Mouse (Mus musculus): ENCODE results near the gene Sesn1.

The Sesn1 gene

GRCm38 (mm10) chr10:41875624-41876023 is 65.9 kb downstream of the Sesn1 start:
- no peak for DNase-seq

- DNase-seq = no peak
Measured at GRCm38 (mm10) chr10:41878344-41878743, 68.6 kb downstream of the Sesn1 start.

- peak in 1 of 2 experiments; percentile 25 for DNase-seq
Measured at GRCm38 (mm10) chr10:41879675-41880074, 69.9 kb downstream of the Sesn1 start.

GRCm38 (mm10) chr10:41880206-41880605 is 70.5 kb downstream of the Sesn1 start:
- no peak for DNase-seq

GRCm38 (mm10) chr10:41880777-41881176 is 71.0 kb downstream of the Sesn1 start:
- DNase-seq = no peak

- DNase-seq = no peak
Measured at GRCm38 (mm10) chr10:41881438-41881837, 71.7 kb downstream of the Sesn1 start.

- DNase-seq = no peak
Measured at GRCm38 (mm10) chr10:41883741-41884575, 74.2 kb downstream of the Sesn1 start.

GRCm38 (mm10) chr10:41887080-41887821 is 77.5 kb downstream of the Sesn1 start:
- peak; percentile 94 for DNase-seq

- DNase-seq = no peak
Measured at GRCm38 (mm10) chr10:41888365-41888941, 78.7 kb downstream of the Sesn1 start.

- no peak for DNase-seq
Measured at GRCm38 (mm10) chr10:41889566-41889965, 79.8 kb downstream of the Sesn1 start.

- no peak for DNase-seq
Measured at GRCm38 (mm10) chr10:41890537-41890936, 80.8 kb downstream of the Sesn1 start.

- DNase-seq = peak in 1 of 2 experiments; percentile 39
Measured at GRCm38 (mm10) chr10:41891312-41891711, 81.6 kb downstream of the Sesn1 start.

GRCm38 (mm10) chr10:41893433-41894411 is 84.0 kb downstream of the Sesn1 start:
- peak; percentile 69 for DNase-seq

GRCm38 (mm10) chr10:41896425-41896824 is 86.7 kb downstream of the Sesn1 start:
- no peak for DNase-seq

GRCm38 (mm10) chr10:41896865-41897264 is 87.1 kb downstream of the Sesn1 start:
- DNase-seq = no peak

- no peak for DNase-seq
Measured at GRCm38 (mm10) chr10:41901456-41901855, 91.7 kb downstream of the Sesn1 start.

GRCm38 (mm10) chr10:41901864-41902263 is 92.1 kb downstream of the Sesn1 start:
- no peak for DNase-seq

GRCm38 (mm10) chr10:41907473-41907872 is 97.7 kb downstream of the Sesn1 start:
- no peak for DNase-seq

GRCm38 (mm10) chr10:41907950-41908349 is 98.2 kb downstream of the Sesn1 start:
- DNase-seq = no peak

GRCm38 (mm10) chr10:41908899-41909298 is 99.2 kb downstream of the Sesn1 start:
- DNase-seq = no peak

- DNase-seq = no peak
Measured at GRCm38 (mm10) chr10:41912290-41912994, 102.7 kb downstream of the Sesn1 start.

GRCm38 (mm10) chr10:41926726-41927125 is 117.0 kb downstream of the Sesn1 start:
- DNase-seq = no peak

Data from B cell, adult 2 months (primary cell).